Mouse (Mus musculus): ENCODE measurements at regions not wholly inside any gene's neighbourhood (a gene's known extent, or its start where the extent isn't known, plus 50 kb on each side); places are given as distances from the start of the nearest gene placed in this dataset.

GRCm38 (mm10) chr1:113247325-113247724 is 1382.6 kb upstream of the Dsel start:
- H3K4me3 ChIP-seq (ENCODE audit: insufficient read depth, low read length): no peak overlapping the region
- TF ChIP-seq CTCF (IDR thresholded peaks at IDR 0.05; ENCODE audit: borderline replicate concordance, insufficient read depth, low read length) (no peak), POLR2A (IDR thresholded peaks at IDR 0.05; ENCODE audit: low read depth, low read length) (no peak)
- no peaks in the 10 kb centered on the region for H3K4me1 ChIP-seq (ENCODE audit: control insufficient read depth, insufficient read depth, low read length)
- H3K27ac ChIP-seq (ENCODE audit: insufficient read depth, low read length): no peak overlapping the region

DNA sequence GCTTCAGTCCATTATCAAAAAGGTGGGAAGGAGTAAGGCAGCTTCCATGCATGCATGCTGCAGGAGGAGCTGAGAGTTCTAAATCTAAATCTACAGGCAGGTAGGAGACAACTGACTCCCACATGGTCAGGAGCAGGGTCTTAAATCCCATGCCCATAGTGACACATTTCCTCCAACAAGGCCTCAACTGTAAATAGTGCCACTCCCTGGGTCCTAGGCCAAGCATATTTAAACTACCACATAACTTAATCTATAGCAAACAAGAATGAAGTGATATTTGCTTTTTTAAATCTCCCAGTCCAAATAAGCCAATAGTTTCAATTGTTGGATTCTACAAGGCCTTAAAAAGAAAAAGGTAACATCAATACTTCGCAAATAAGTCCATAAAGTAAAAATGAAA is 1345.4 kb upstream of the Dsel start:
- Histone ChIP-seq H3K4me3 (ENCODE audit: insufficient read depth, low read length) (no peak overlapping the region), H3K4me1 (ENCODE audit: control insufficient read depth, insufficient read depth, low read length) (no peaks in the 10 kb centered on the region), H3K27ac (ENCODE audit: insufficient read depth, low read length) (no peak overlapping the region)
- TF ChIP-seq POLR2A (IDR thresholded peaks at IDR 0.05; ENCODE audit: low read depth, low read length) (no peak), CTCF (IDR thresholded peaks at IDR 0.05; ENCODE audit: borderline replicate concordance, insufficient read depth, low read length) (no peak)

- no peak overlapping the region for H3K4me3 ChIP-seq (ENCODE audit: insufficient read depth, low read length)
- H3K4me1 ChIP-seq (ENCODE audit: control insufficient read depth, insufficient read depth, low read length): no peaks in the 10 kb centered on the region
- no peak for TF ChIP-seq POLR2A (IDR thresholded peaks at IDR 0.05; ENCODE audit: low read depth, low read length)
- no peak for TF ChIP-seq CTCF (IDR thresholded peaks at IDR 0.05; ENCODE audit: borderline replicate concordance, insufficient read depth, low read length)
- H3K27ac ChIP-seq (ENCODE audit: insufficient read depth, low read length): no peak overlapping the region
Observed at GRCm38 (mm10) chr1:113204019-113204418, 1339.3 kb upstream of the Dsel start.

GRCm38 (mm10) chr1:113194116-113194812 is 1329.5 kb upstream of the Dsel start:
- H3K4me3 ChIP-seq (ENCODE audit: insufficient read depth, low read length): no peak overlapping the region
- no peaks in the 10 kb centered on the region for H3K4me1 ChIP-seq (ENCODE audit: control insufficient read depth, insufficient read depth, low read length)
- H3K27ac ChIP-seq (ENCODE audit: insufficient read depth, low read length): no peak overlapping the region
- no peak for TF ChIP-seq POLR2A (IDR thresholded peaks at IDR 0.05; ENCODE audit: low read depth, low read length)

DNA sequence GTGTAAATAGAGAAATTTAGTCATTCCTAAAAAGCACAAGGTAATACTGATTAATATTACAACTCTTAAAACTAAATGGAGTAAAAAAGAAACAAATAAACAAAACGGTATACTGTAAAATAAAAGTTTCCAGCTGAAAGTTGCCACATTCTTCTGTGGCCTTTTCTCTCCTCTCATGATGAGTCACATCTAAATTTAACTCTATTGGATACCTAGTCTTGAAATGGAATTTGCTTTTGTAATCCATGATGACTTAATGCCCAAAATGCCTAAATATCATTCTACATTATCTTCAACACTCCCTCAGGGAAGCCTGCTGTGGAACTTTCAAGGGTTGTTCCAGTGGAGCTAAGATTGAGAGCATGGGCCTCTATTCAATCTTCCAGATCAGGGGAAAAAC is 1298.5 kb upstream of the Dsel start:
- no peak for TF ChIP-seq CTCF (IDR thresholded peaks at IDR 0.05; ENCODE audit: borderline replicate concordance, insufficient read depth, low read length)
- no peak overlapping the region for H3K27ac ChIP-seq (ENCODE audit: insufficient read depth, low read length)
- H3K4me1 ChIP-seq (ENCODE audit: control insufficient read depth, insufficient read depth, low read length): no peaks in the 10 kb centered on the region
- no peak overlapping the region for H3K4me3 ChIP-seq (ENCODE audit: insufficient read depth, low read length)
